Mouse (Mus musculus): ENCODE results near the gene Prr23a2. TPM values are rescaled to one million over a fixed set of nuclear protein-coding genes. Genes with fewer than 3 reads are reported as not detected.

Gene Prr23a2
- polyA plus RNA-seq, 1 experiment: 0.38 TPM

GRCm38 (mm10) chr9:98821067-98821466 lies 35.2 kb upstream of the Prr23a2 start:
- TF ChIP-seq CTCF (IDR thresholded peaks at IDR 0.05; ENCODE audit: control insufficient read depth, insufficient read depth, insufficient replicate concordance, low read depth, low read length) (no peak), POLR2A (IDR thresholded peaks at IDR 0.05; ENCODE audit: control insufficient read depth, low read depth, low read length) (no peak)
- H3K36me3 ChIP-seq (ENCODE audit: control insufficient read depth, insufficient read depth, low read length): no peaks in the 10 kb centered on the region
- no peak overlapping the region for H3K27ac ChIP-seq (ENCODE audit: control insufficient read depth, insufficient read depth, low read depth, low read length)
- H3K4me1 ChIP-seq (ENCODE audit: control insufficient read depth, insufficient read depth, low read length): no peaks in the 10 kb centered on the region
- H3K4me3 ChIP-seq (ENCODE audit: control insufficient read depth, low read depth, low read length): no peak overlapping the region
- H3K27me3 ChIP-seq (ENCODE audit: control insufficient read depth, insufficient read depth, low read length): no peaks in the 10 kb centered on the region

GRCm38 (mm10) chr9:98823805-98824204 lies 32.5 kb upstream of the Prr23a2 start:
- no peaks in the 10 kb centered on the region for H3K4me1 ChIP-seq (ENCODE audit: control insufficient read depth, insufficient read depth, low read length)
- H3K27me3 ChIP-seq (ENCODE audit: control insufficient read depth, insufficient read depth, low read length): no peaks in the 10 kb centered on the region
- TF ChIP-seq CTCF (IDR thresholded peaks at IDR 0.05; ENCODE audit: control insufficient read depth, insufficient read depth, insufficient replicate concordance, low read depth, low read length) (no peak), POLR2A (IDR thresholded peaks at IDR 0.05; ENCODE audit: control insufficient read depth, low read depth, low read length) (no peak)
- no peak overlapping the region for H3K27ac ChIP-seq (ENCODE audit: control insufficient read depth, insufficient read depth, low read depth, low read length)
- H3K36me3 ChIP-seq (ENCODE audit: control insufficient read depth, insufficient read depth, low read length): no peaks in the 10 kb centered on the region
- no peak overlapping the region for H3K4me3 ChIP-seq (ENCODE audit: control insufficient read depth, low read depth, low read length)

- H3K27ac ChIP-seq (ENCODE audit: control insufficient read depth, insufficient read depth, low read depth, low read length): no peak overlapping the region
- H3K4me1 ChIP-seq (ENCODE audit: control insufficient read depth, insufficient read depth, low read length): no peaks in the 10 kb centered on the region
- no peaks in the 10 kb centered on the region for H3K36me3 ChIP-seq (ENCODE audit: control insufficient read depth, insufficient read depth, low read length)
- TF ChIP-seq CTCF (IDR thresholded peaks at IDR 0.05; ENCODE audit: control insufficient read depth, insufficient read depth, insufficient replicate concordance, low read depth, low read length) (no peak), POLR2A (IDR thresholded peaks at IDR 0.05; ENCODE audit: control insufficient read depth, low read depth, low read length) (no peak)
- no peak overlapping the region for H3K4me3 ChIP-seq (ENCODE audit: control insufficient read depth, low read depth, low read length)
- H3K27me3 ChIP-seq (ENCODE audit: control insufficient read depth, insufficient read depth, low read length): no peaks in the 10 kb centered on the region
These were observed 26.8 kb upstream of the Prr23a2 start for GRCm38 (mm10) chr9:98829508-98829907.

GRCm38 (mm10) chr9:98837537-98838074 lies 18.7 kb upstream of the Prr23a2 start:
- Histone ChIP-seq H3K36me3 (ENCODE audit: control insufficient read depth, insufficient read depth, low read length) (no peaks in the 10 kb centered on the region), H3K27me3 (ENCODE audit: control insufficient read depth, insufficient read depth, low read length) (no peaks in the 10 kb centered on the region), H3K4me1 (ENCODE audit: control insufficient read depth, insufficient read depth, low read length) (0 out of 2 replicates have a peak, but pooled peaks cover under 1% of the 10 kb centered on the region), H3K4me3 (ENCODE audit: control insufficient read depth, low read depth, low read length) (no peak overlapping the region), H3K27ac (ENCODE audit: control insufficient read depth, insufficient read depth, low read depth, low read length) (no peak overlapping the region)
- TF ChIP-seq POLR2A (IDR thresholded peaks at IDR 0.05; ENCODE audit: control insufficient read depth, low read depth, low read length) (no peak), CTCF (IDR thresholded peaks at IDR 0.05; ENCODE audit: control insufficient read depth, insufficient read depth, insufficient replicate concordance, low read depth, low read length) (no peak)

GRCm38 (mm10) chr9:98842117-98842516 lies 14.2 kb upstream of the Prr23a2 start, which contains the start of gene Prr23a1:
Prr23a1 (plus strand) TSS chr9:98842503.
- Histone ChIP-seq H3K4me1 (ENCODE audit: control insufficient read depth, insufficient read depth, low read length) (peaks cover 2% of the 10 kb centered on the region; the same call in 1 of the 2 replicates), H3K27me3 (ENCODE audit: control insufficient read depth, insufficient read depth, low read length) (no peaks in the 10 kb centered on the region), H3K4me3 (ENCODE audit: control insufficient read depth, low read depth, low read length) (peak within 1 kb of the TSS; percentile 79), H3K27ac (ENCODE audit: control insufficient read depth, insufficient read depth, low read depth, low read length) (no peak within 1 kb of the TSS), H3K36me3 (ENCODE audit: control insufficient read depth, insufficient read depth, low read length) (no peaks in the 10 kb centered on the region)
- no peak for TF ChIP-seq CTCF (IDR thresholded peaks at IDR 0.05; ENCODE audit: control insufficient read depth, insufficient read depth, insufficient replicate concordance, low read depth, low read length)
- peak; percentile 18; the same call in 1 of the 2 replicates for TF ChIP-seq POLR2A (IDR thresholded peaks at IDR 0.05; ENCODE audit: control insufficient read depth, low read depth, low read length)

GRCm38 (mm10) chr9:98863463-98863862 lies 7.2 kb downstream of the Prr23a2 start:
- no peak for TF ChIP-seq CTCF (IDR thresholded peaks at IDR 0.05; ENCODE audit: control insufficient read depth, insufficient read depth, insufficient replicate concordance, low read depth, low read length)
- no peak for TF ChIP-seq POLR2A (IDR thresholded peaks at IDR 0.05; ENCODE audit: control insufficient read depth, low read depth, low read length)
- H3K27ac ChIP-seq (ENCODE audit: control insufficient read depth, insufficient read depth, low read depth, low read length): no peak overlapping the region
- no peaks in the 10 kb centered on the region for H3K27me3 ChIP-seq (ENCODE audit: control insufficient read depth, insufficient read depth, low read length)
- H3K4me3 ChIP-seq (ENCODE audit: control insufficient read depth, low read depth, low read length): no peak overlapping the region
- H3K4me1 ChIP-seq (ENCODE audit: control insufficient read depth, insufficient read depth, low read length): peaks cover 4% of the 10 kb centered on the region; the same call in 1 of the 2 replicates
- H3K36me3 ChIP-seq (ENCODE audit: control insufficient read depth, insufficient read depth, low read length): no peaks in the 10 kb centered on the region

GRCm38 (mm10) chr9:98864571-98864970 lies 8.3 kb downstream of the Prr23a2 start, which contains the start of gene Prr23a3:
Prr23a3 (plus strand) TSS chr9:98864767.
- Histone ChIP-seq H3K27ac (ENCODE audit: control insufficient read depth, insufficient read depth, low read depth, low read length) (no peak within 1 kb of the TSS), H3K27me3 (ENCODE audit: control insufficient read depth, insufficient read depth, low read length) (no peaks in the 10 kb centered on the region), H3K36me3 (ENCODE audit: control insufficient read depth, insufficient read depth, low read length) (no peaks in the 10 kb centered on the region), H3K4me1 (ENCODE audit: control insufficient read depth, insufficient read depth, low read length) (peaks cover 4% of the 10 kb centered on the region; the same call in 1 of the 2 replicates), H3K4me3 (ENCODE audit: control insufficient read depth, low read depth, low read length) (peak within 1 kb of the TSS; percentile 64)
- TF ChIP-seq CTCF (IDR thresholded peaks at IDR 0.05; ENCODE audit: control insufficient read depth, insufficient read depth, insufficient replicate concordance, low read depth, low read length) (no peak), POLR2A (IDR thresholded peaks at IDR 0.05; ENCODE audit: control insufficient read depth, low read depth, low read length) (no peak)
